Mouse (Mus musculus) liver, postnatal 0 days (tissue): ENCODE measurements around the gene Id2.

ENCODE experiments used
- CTCF ChIP-seq: sonication (generic); IDR thresholded peaks from 2 replicates; pipeline ENCODE4 v1.5.1; 2016; ENCODE audit warnings: antibody characterized with exemption, low read depth
- EP300 ChIP-seq: IDR thresholded peaks from 2 replicates; pipeline ENCODE4 v1.6.1; 2016; ENCODE audit warnings: antibody characterized with exemption, low read depth, mild to moderate bottlenecking

- TF ChIP-seq EP300 (no peak), CTCF (no peak)
These were observed 3.7 kb upstream of the Id2 start for GRCm38 (mm10) chr12:25100411-25101217.
